ENCODE assay signal across 26 mouse cellular contexts in genomic region chr6:94230129-94230528, GRCm38 (mm10). TPM values are rescaled to one million over a fixed set of nuclear protein-coding genes. Genes with fewer than 3 reads are reported as not detected.
DNase-seq lines count a peak whose midpoint lies in the region; ATAC-seq and TF ChIP-seq lines count a peak whose summit lies in the region.
"Had no signal": no experiment of that assay in that cellular context is flagged by ENCODE, and none has a peak within 500 bp of the region (broad histone marks: within the 10 kb centered on the region; RNA-seq: fewer than 3 reads in every experiment).

No protein-coding gene starts in this region.

- TF ChIP-seq CTCF in heart, postnatal 0 days (IDR thresholded peaks at IDR 0.05; ENCODE audit: low read depth), result no peak
- no peak for TF ChIP-seq CTCF in Patski (IDR thresholded peaks at IDR 0.05)

- H3K4me2 ChIP-seq in heart, embryonic 12.5 days, result peak overlapping the region; percentile 14; the same call in 1 of the 2 replicates
- H3K4me2 ChIP-seq in heart, postnatal 0 days (ENCODE audit: low read depth, low read length), result no peak overlapping the region
- H3K4me2 ChIP-seq in intestine, embryonic 15.5 days (replicated peaks), result no peak overlapping the region
- H3K4me2 ChIP-seq: hindbrain, embryonic 12.5 days; limb, embryonic 12.5 days; midbrain, embryonic 13.5 days; neural tube, embryonic 13.5 days had no signal

- WGBS in heart, embryonic 12.5 days, result 37% methylated on average over 3 of the region's 3 CpGs
- WGBS in heart, postnatal 0 days, result 31% methylated on average over 3 of the region's 3 CpGs
- 19% methylated on average over 3 of the region's 3 CpGs for WGBS in intestine, embryonic 15.5 days

- H3K9me3 ChIP-seq in heart, embryonic 12.5 days (replicated peaks), result no peaks in the 10 kb centered on the region
- no peaks in the 10 kb centered on the region for H3K9me3 ChIP-seq in heart, postnatal 0 days (replicated peaks; ENCODE audit: control insufficient read depth, low read length)
- no peaks in the 10 kb centered on the region for H3K9me3 ChIP-seq in intestine, embryonic 15.5 days
- H3K9me3 ChIP-seq: hindbrain, embryonic 12.5 days; limb, embryonic 12.5 days; liver, embryonic 15.5 days; midbrain, embryonic 13.5 days; neural tube, embryonic 13.5 days had no signal

- no peak for TF ChIP-seq EP300 in heart, postnatal 0 days (IDR thresholded peaks at IDR 0.05; ENCODE audit: low read depth)

- no peak for DNase-seq in heart, adult 8-10 months (ENCODE audit: low spot score)
- DNase-seq in heart, postnatal 0 days (ENCODE audit: low spot score), result no peak
- no peak for DNase-seq in heart, postnatal 10 days
- DNase-seq in Patski (ENCODE audit: low read depth, low spot score) (no peak), ZHBTc4 (ENCODE audit: low read depth, low spot score) (peak; percentile 50)
- DNase-seq in cerebellum, postnatal 14 days, result no peak
- DNase-seq: adrenal gland, postnatal 14 days; B cell, adult 2 months; cerebellum, adult 11 months; cerebellum, adult 9-10 months; embryo, embryonic 11 days; gastrocnemius, postnatal 14 days; kidney, adult 8-10 months; kidney, postnatal 14 days; thymus, postnatal 14 days had no signal

- no peak for ATAC-seq in heart, embryonic 12.5 days (ENCODE audit: insufficient number of reproducible peaks, low FRiP score)
- ATAC-seq in heart, postnatal 0 days (ENCODE audit: insufficient read depth, low read depth), result no peak
- peak; percentile 55 for ATAC-seq in Patski
- ATAC-seq in intestine, embryonic 15.5 days, result no peak
- ATAC-seq: forebrain, embryonic 14.5 days; hindbrain, postnatal 0 days; midbrain, embryonic 13.5 days had no signal

- H3K9ac ChIP-seq in heart, embryonic 12.5 days, result 0 out of 2 replicates have a peak overlapping the region, but pooled peaks have one; percentile 9
- no peak overlapping the region for H3K9ac ChIP-seq in heart, postnatal 0 days (replicated peaks; ENCODE audit: low read depth, low read length)
- no peak overlapping the region for H3K9ac ChIP-seq in intestine, embryonic 15.5 days
- H3K9ac ChIP-seq: hindbrain, embryonic 12.5 days; limb, embryonic 12.5 days; liver, embryonic 15.5 days; midbrain, embryonic 13.5 days; neural tube, embryonic 13.5 days had no signal

- H3K4me1 ChIP-seq in heart, embryonic 12.5 days (replicated peaks), result peaks cover 65% of the 10 kb centered on the region
- peaks cover 49% of the 10 kb centered on the region for H3K4me1 ChIP-seq in heart, postnatal 0 days (ENCODE audit: control insufficient read depth, insufficient read depth)
- peaks cover 24% of the 10 kb centered on the region for H3K4me1 ChIP-seq in intestine, embryonic 15.5 days (replicated peaks)

- CTCF ChIA-PET in Patski (lab: Charles Lee), result interaction anchor here (0.7 to 2.3 kb wide), 3 partner anchors 10 to 53 kb away, joined by 3 to 6 read pairs (median 4); partner anchors contain the start of gene Magi1

- H3K27me3 ChIP-seq in heart, embryonic 12.5 days (replicated peaks), result no peaks in the 10 kb centered on the region
- H3K27me3 ChIP-seq in heart, postnatal 0 days (ENCODE audit: control insufficient read depth, insufficient read depth, low read length), result no peaks in the 10 kb centered on the region
- H3K27me3 ChIP-seq in Patski, result no peaks in the 10 kb centered on the region
- H3K27me3 ChIP-seq in intestine, embryonic 15.5 days (replicated peaks), result no peaks in the 10 kb centered on the region
- H3K27me3 ChIP-seq: hindbrain, embryonic 12.5 days; limb, embryonic 12.5 days; liver, embryonic 15.5 days; midbrain, embryonic 13.5 days; neural tube, embryonic 13.5 days had no signal

- POLR2A ChIA-PET in Patski (lab: Charles Lee), result interaction anchor here (1.1 kb wide), 1 partner anchor 53 kb away, joined by 3 read pairs; the partner anchor contains the start of gene Magi1

- no peak overlapping the region for H3K4me3 ChIP-seq in heart, embryonic 12.5 days
- no peak overlapping the region for H3K4me3 ChIP-seq in heart, postnatal 0 days (ENCODE audit: low read depth, low read length)
- no peak overlapping the region for H3K4me3 ChIP-seq in intestine, embryonic 15.5 days (replicated peaks)
- H3K4me3 ChIP-seq: hindbrain, embryonic 12.5 days; left cerebral cortex, adult 2 months; limb, embryonic 12.5 days; liver, embryonic 15.5 days; midbrain, embryonic 13.5 days; neural tube, embryonic 13.5 days had no signal

- H3K27ac ChIP-seq in heart, embryonic 12.5 days (ENCODE audit: poor library complexity, severe bottlenecking), result peak overlapping the region; percentile 58; the same call in 1 of the 2 replicates
- H3K27ac ChIP-seq in heart, postnatal 0 days (ENCODE audit: low read depth), result 0 out of 2 replicates have a peak overlapping the region, but pooled peaks have one; percentile 23
- no peak overlapping the region for H3K27ac ChIP-seq in intestine, embryonic 15.5 days
- H3K27ac ChIP-seq: hindbrain, embryonic 12.5 days; hindbrain, postnatal 0 days; left cerebral cortex, adult 2 months; limb, embryonic 12.5 days; liver, embryonic 15.5 days; macrophage; midbrain, embryonic 13.5 days; neural tube, embryonic 13.5 days had no signal

- H3K36me3 ChIP-seq in heart, embryonic 12.5 days, result no peaks in the 10 kb centered on the region
- H3K36me3 ChIP-seq in heart, postnatal 0 days (replicated peaks; ENCODE audit: control insufficient read depth, insufficient read depth, low read length), result no peaks in the 10 kb centered on the region
- no peaks in the 10 kb centered on the region for H3K36me3 ChIP-seq in intestine, embryonic 15.5 days
- H3K36me3 ChIP-seq: hindbrain, embryonic 12.5 days; limb, embryonic 12.5 days; liver, embryonic 15.5 days; midbrain, embryonic 13.5 days; neural tube, embryonic 13.5 days had no signal

- intact Hi-C loops in heart, postnatal 10 days (cut with DNase I), result no loop called here

- in situ Hi-C loops in Patski (cut with MboI; ENCODE audit: low pct_unique_long_range_greater_than_20kb), result no loop called here

RNA-seq across cellular contexts. Expression of gene Magi1, which starts 53.6 kb away (rescaled TPM):
- 9.9 and 13.2 TPM in 2 replicates for polyA plus RNA-seq in heart, embryonic 12.5 days (2016; fragmentation: Nextera tagmentation; extraction: Ambion mirVana)
- total RNA-seq in heart, adult 8-10 months (2022), result 10 to 100 TPM; 11.3 to 16.5 (median 15.2) TPM
- total RNA-seq in heart, postnatal 0 days (2014; rRNA removed; ENCODE audit: low replicate concordance), result 15.3 and 20.4 TPM in 2 replicates
- polyA plus RNA-seq in heart, postnatal 0 days (2015; fragmentation: Nextera tagmentation; extraction: Ambion mirVana), result 4.4 and 4.6 TPM in 2 replicates
- 10 to 100 TPM; 28.5 to 28.7 TPM for total RNA-seq in heart, postnatal 10 days (2021)
- polyA plus RNA-seq in Patski (2021), result 24.3 TPM
- 10.1 and 10.2 TPM in 2 replicates for polyA plus RNA-seq in intestine, embryonic 15.5 days (2015; fragmentation: Nextera tagmentation; extraction: Ambion mirVana)
